10 mouse cellular contexts compared by ENCODE assay signal in the genomic region with DNA sequence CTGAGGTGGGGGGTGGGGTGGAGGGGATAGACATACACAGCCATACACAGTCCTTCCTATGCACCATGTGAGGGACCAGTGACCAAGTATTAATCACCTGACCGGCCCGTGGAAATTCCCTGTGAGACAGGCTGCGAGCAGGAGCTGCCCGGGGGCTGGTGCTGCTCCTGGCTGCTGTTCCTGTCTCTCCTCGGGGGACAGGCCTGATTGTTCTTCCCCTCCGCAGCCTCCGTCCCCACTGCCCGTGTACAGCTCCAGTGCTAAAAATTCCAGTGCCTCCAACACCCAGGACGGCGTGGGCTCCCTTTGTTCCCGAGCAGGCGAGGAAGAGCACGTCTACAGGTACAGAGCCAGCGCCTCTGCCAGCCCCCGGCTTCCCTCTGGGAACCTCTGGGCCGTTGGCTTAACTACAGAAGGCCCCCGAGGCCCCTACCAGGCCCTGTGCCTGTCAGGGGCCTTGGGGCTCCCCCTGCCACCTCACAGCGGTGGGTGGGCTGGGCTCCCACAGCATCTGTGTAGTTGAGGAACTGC. TPM values are rescaled to one million over a fixed set of nuclear protein-coding genes. Genes with fewer than 3 reads are reported as not detected.
DNase-seq lines count a peak whose midpoint lies in the region; ATAC-seq lines count a peak whose summit lies in the region.
"Had no signal": no experiment of that assay in that cellular context is flagged by ENCODE, and none has a peak within 500 bp of the region (broad histone marks: within the 10 kb centered on the region; RNA-seq: fewer than 3 reads in every experiment).

No protein-coding gene starts in this region.

- H3K4me3 ChIP-seq in hindbrain, embryonic 10.5 days: no peak overlapping the region
- H3K4me3 ChIP-seq in hindbrain, embryonic 12.5 days: no peak overlapping the region
- peak overlapping the region; percentile 22 for H3K4me3 ChIP-seq in lung, embryonic 15.5 days
- no peak overlapping the region for H3K4me3 ChIP-seq in embryonic facial prominence, embryonic 12.5 days
- no peak overlapping the region for H3K4me3 ChIP-seq in limb, embryonic 11.5 days (ENCODE audit: low read depth, low read length)

- no peaks in the 10 kb centered on the region for H3K9me3 ChIP-seq in hindbrain, embryonic 10.5 days
- H3K9me3 ChIP-seq in hindbrain, embryonic 12.5 days (replicated peaks): no peaks in the 10 kb centered on the region
- no peaks in the 10 kb centered on the region for H3K9me3 ChIP-seq in lung, embryonic 15.5 days
- H3K9me3 ChIP-seq in embryonic facial prominence, embryonic 12.5 days: no peaks in the 10 kb centered on the region
- no peaks in the 10 kb centered on the region for H3K9me3 ChIP-seq in limb, embryonic 11.5 days (ENCODE audit: control insufficient read depth, low read length)

- peak overlapping the region; percentile 78 for H3K27ac ChIP-seq in hindbrain, embryonic 10.5 days
- H3K27ac ChIP-seq in hindbrain, embryonic 12.5 days: no peak overlapping the region
- H3K27ac ChIP-seq in lung, embryonic 15.5 days: peak overlapping the region; percentile 91
- H3K27ac ChIP-seq in embryonic facial prominence, embryonic 12.5 days: peak overlapping the region; percentile 61
- 0 out of 2 replicates have a peak overlapping the region, but pooled peaks have one; percentile 22 for H3K27ac ChIP-seq in limb, embryonic 11.5 days (replicated peaks; ENCODE audit: low read depth, low read length)

- intact Hi-C loops in left cerebral cortex, postnatal 36 days (cut with DNase I): no loop called here

- WGBS in hindbrain, embryonic 10.5 days: 53% methylated on average over 18 of the region's 18 CpGs
- WGBS in hindbrain, embryonic 12.5 days: 50% methylated on average over 18 of the region's 18 CpGs
- WGBS in lung, embryonic 15.5 days: 47% methylated on average over 18 of the region's 18 CpGs
- WGBS in embryonic facial prominence, embryonic 12.5 days: 46% methylated on average over 18 of the region's 18 CpGs
- WGBS in limb, embryonic 11.5 days: 55% methylated on average over 18 of the region's 18 CpGs

- H3K4me1 ChIP-seq in hindbrain, embryonic 10.5 days (replicated peaks): peaks cover 69% of the 10 kb centered on the region
- H3K4me1 ChIP-seq in hindbrain, embryonic 12.5 days: peaks cover 51% of the 10 kb centered on the region
- H3K4me1 ChIP-seq in lung, embryonic 15.5 days: peaks cover 52% of the 10 kb centered on the region
- H3K4me1 ChIP-seq in embryonic facial prominence, embryonic 12.5 days: peaks cover 42% of the 10 kb centered on the region
- H3K4me1 ChIP-seq in limb, embryonic 11.5 days (ENCODE audit: control insufficient read depth, insufficient read depth, low read length): peaks cover 26% of the 10 kb centered on the region

- no peak overlapping the region for H3K4me2 ChIP-seq in hindbrain, embryonic 12.5 days (replicated peaks)
- peak overlapping the region; percentile 46 for H3K4me2 ChIP-seq in lung, embryonic 15.5 days
- no peak overlapping the region for H3K4me2 ChIP-seq in embryonic facial prominence, embryonic 12.5 days (replicated peaks)
- no peak overlapping the region for H3K4me2 ChIP-seq in limb, embryonic 11.5 days (ENCODE audit: low read depth, severe bottlenecking)

- DNase-seq in hindbrain, embryonic 10.5 days (ENCODE audit: low spot score): no peak
- no peak for DNase-seq in lung, postnatal 10 days
- DNase-seq in limb, embryonic 11.5 days (ENCODE audit: low spot score): no peak
- no peak for DNase-seq in left cerebral cortex, postnatal 36 days (ENCODE audit: low spot score in 2 of 2)
- DNase-seq: adrenal gland, adult 8-10 months; left cerebral cortex, postnatal 4 days; retina, postnatal 1 day had no signal

- H3K9ac ChIP-seq in hindbrain, embryonic 12.5 days: no peak overlapping the region; the same call in 1 of the 2 replicates
- peak overlapping the region; percentile 24; the same call in 1 of the 2 replicates for H3K9ac ChIP-seq in lung, embryonic 15.5 days
- peak overlapping the region; percentile 38 for H3K9ac ChIP-seq in embryonic facial prominence, embryonic 12.5 days
- peak overlapping the region; percentile 14; the same call in 1 of the 2 replicates for H3K9ac ChIP-seq in limb, embryonic 11.5 days (ENCODE audit: low read length)

- peaks cover 53% of the 10 kb centered on the region for H3K36me3 ChIP-seq in hindbrain, embryonic 10.5 days
- peaks cover 34% of the 10 kb centered on the region for H3K36me3 ChIP-seq in hindbrain, embryonic 12.5 days
- H3K36me3 ChIP-seq in lung, embryonic 15.5 days: peaks cover 50% of the 10 kb centered on the region
- peaks cover 44% of the 10 kb centered on the region for H3K36me3 ChIP-seq in embryonic facial prominence, embryonic 12.5 days
- H3K36me3 ChIP-seq in limb, embryonic 11.5 days (ENCODE audit: control insufficient read depth, insufficient read depth, low read length): peaks cover 12% of the 10 kb centered on the region; the same call in 1 of the 2 replicates

- ATAC-seq in hindbrain, embryonic 12.5 days (ENCODE audit: low FRiP score): no peak
- no peak for ATAC-seq in lung, embryonic 15.5 days (ENCODE audit: borderline replicate concordance, extremely low read depth, low FRiP score, low TSS enrichment)
- ATAC-seq in embryonic facial prominence, embryonic 12.5 days (ENCODE audit: insufficient number of reproducible peaks, insufficient read depth, low FRiP score, low TSS enrichment): no peak
- no peak for ATAC-seq in limb, embryonic 11.5 days (ENCODE audit: insufficient number of reproducible peaks, low FRiP score, low TSS enrichment, low read depth)

- H3K27me3 ChIP-seq in hindbrain, embryonic 10.5 days (ENCODE audit: insufficient read depth, poor library complexity, severe bottlenecking): no peaks in the 10 kb centered on the region
- H3K27me3 ChIP-seq in hindbrain, embryonic 12.5 days: no peaks in the 10 kb centered on the region
- H3K27me3 ChIP-seq in lung, embryonic 15.5 days: no peaks in the 10 kb centered on the region
- no peaks in the 10 kb centered on the region for H3K27me3 ChIP-seq in embryonic facial prominence, embryonic 12.5 days
- no peaks in the 10 kb centered on the region for H3K27me3 ChIP-seq in limb, embryonic 11.5 days (ENCODE audit: control insufficient read depth, insufficient read depth, low read length)

RNA-seq across cellular contexts. Expression of gene Rplp0, which starts 14.5 kb away (rescaled TPM):
- polyA plus RNA-seq in hindbrain, embryonic 10.5 days (2016; fragmentation: Nextera tagmentation; extraction: Ambion mirVana): 1,124 and 1,374 TPM in 2 replicates
- polyA plus RNA-seq in hindbrain, embryonic 12.5 days (2016; fragmentation: Nextera tagmentation; extraction: Ambion mirVana): 819 and 900 TPM in 2 replicates
- 1,589 and 1,600 TPM in 2 replicates for polyA plus RNA-seq in lung, embryonic 15.5 days (2015; fragmentation: Nextera tagmentation; extraction: Ambion mirVana)
- polyA plus RNA-seq in embryonic facial prominence, embryonic 12.5 days (2016; fragmentation: Nextera tagmentation; extraction: Ambion mirVana): 1,232 and 1,233 TPM in 2 replicates
- polyA plus RNA-seq in limb, embryonic 11.5 days (2014; fragmentation: Nextera tagmentation; extraction: Ambion mirVana): 1,447 and 1,526 TPM in 2 replicates
- 100 to 1,000 TPM; 173 to 213 TPM for total RNA-seq in left cerebral cortex, postnatal 36 days (2021)

RNA-seq across cellular contexts. Expression of gene Gcn1l1, which starts 20.3 kb away (rescaled TPM):
- polyA plus RNA-seq in hindbrain, embryonic 10.5 days (2016; fragmentation: Nextera tagmentation; extraction: Ambion mirVana): 56.9 and 57.5 TPM in 2 replicates
- 57.6 and 62.5 TPM in 2 replicates for polyA plus RNA-seq in hindbrain, embryonic 12.5 days (2016; fragmentation: Nextera tagmentation; extraction: Ambion mirVana)
- 35.6 and 40.0 TPM in 2 replicates for polyA plus RNA-seq in lung, embryonic 15.5 days (2015; fragmentation: Nextera tagmentation; extraction: Ambion mirVana)
- polyA plus RNA-seq in embryonic facial prominence, embryonic 12.5 days (2016; fragmentation: Nextera tagmentation; extraction: Ambion mirVana): 56.1 and 57.9 TPM in 2 replicates
- 39.6 and 44.5 TPM in 2 replicates for polyA plus RNA-seq in limb, embryonic 11.5 days (2014; fragmentation: Nextera tagmentation; extraction: Ambion mirVana)
- 10 to 100 TPM; 61.2 to 69.0 TPM for total RNA-seq in left cerebral cortex, postnatal 36 days (2021)

RNA-seq across cellular contexts. Expression of gene Pxn, which starts 38.2 kb away (rescaled TPM):
- 32.6 and 42.6 TPM in 2 replicates for polyA plus RNA-seq in hindbrain, embryonic 10.5 days (2016; fragmentation: Nextera tagmentation; extraction: Ambion mirVana)
- polyA plus RNA-seq in hindbrain, embryonic 12.5 days (2016; fragmentation: Nextera tagmentation; extraction: Ambion mirVana): 34.0 and 39.2 TPM in 2 replicates
- 57.1 and 58.6 TPM in 2 replicates for polyA plus RNA-seq in lung, embryonic 15.5 days (2015; fragmentation: Nextera tagmentation; extraction: Ambion mirVana)
- polyA plus RNA-seq in embryonic facial prominence, embryonic 12.5 days (2016; fragmentation: Nextera tagmentation; extraction: Ambion mirVana): 46.8 and 47.1 TPM in 2 replicates
- polyA plus RNA-seq in limb, embryonic 11.5 days (2014; fragmentation: Nextera tagmentation; extraction: Ambion mirVana): 13.5 and 17.7 TPM in 2 replicates
- 10 to 100 TPM; 15.1 to 24.7 TPM for total RNA-seq in left cerebral cortex, postnatal 36 days (2021)
